Mouse (Mus musculus): ENCODE data around the gene Nme3. TPM values are rescaled to one million over a fixed set of nuclear protein-coding genes. Genes with fewer than 3 reads are reported as not detected.
"Not testable (repeated sequence)": the region's sequence is repeated elsewhere in the genome, so short reads cannot be mapped to it uniquely, and the experiment has no call there.

The Nme3 gene
- polyA plus RNA-seq, 1 experiment from 2014 or later = 37.9 TPM

DNA sequence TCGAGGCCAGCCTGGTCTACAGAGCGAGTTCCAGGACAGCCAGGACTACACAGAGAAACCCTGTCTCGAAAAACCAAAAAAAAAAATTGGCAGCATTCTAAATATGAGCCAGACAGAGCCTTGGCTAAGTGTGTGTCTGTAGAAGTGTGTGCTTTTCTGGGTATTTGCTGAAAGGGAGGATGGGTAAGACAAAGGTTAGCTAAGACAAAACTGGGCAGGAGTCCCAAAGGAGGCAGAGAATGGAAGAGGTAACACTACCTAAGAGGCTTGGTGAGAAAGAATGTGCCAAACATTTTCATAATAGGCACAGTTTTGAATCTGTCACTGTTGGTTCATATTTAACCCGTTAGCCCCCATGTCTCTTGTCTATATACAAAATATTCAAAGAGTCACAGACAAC lies 36.1 kb downstream of the Nme3 start:
- H3K27ac ChIP-seq (ENCODE audit: low read depth, low read length) = no peak overlapping the region
- no peak for ATAC-seq (replicated peaks; ENCODE audit: insufficient number of reproducible peaks, low FRiP score, low TSS enrichment)
- H3K4me3 ChIP-seq (ENCODE audit: low read depth, low read length) = no peak overlapping the region
- H3K4me2 ChIP-seq = no peak overlapping the region
- H3K27me3 ChIP-seq (ENCODE audit: control insufficient read depth, insufficient read depth, low read length) = no peaks in the 10 kb centered on the region
- 0 out of 2 replicates have a peak, but pooled peaks cover under 1% of the 10 kb centered on the region for H3K36me3 ChIP-seq (ENCODE audit: control insufficient read depth, insufficient read depth, low read length)
- H3K4me1 ChIP-seq (ENCODE audit: control insufficient read depth, insufficient read depth, low read length) = peaks cover 18% of the 10 kb centered on the region
- no peaks in the 10 kb centered on the region for H3K9me3 ChIP-seq (replicated peaks; ENCODE audit: control insufficient read depth, low read length)
- no peak overlapping the region for H3K9ac ChIP-seq (ENCODE audit: low read depth, low read length)
- WGBS (ENCODE audit: insufficient replicate concordance) = 91% methylated on average over 4 of the region's 4 CpGs

DNA sequence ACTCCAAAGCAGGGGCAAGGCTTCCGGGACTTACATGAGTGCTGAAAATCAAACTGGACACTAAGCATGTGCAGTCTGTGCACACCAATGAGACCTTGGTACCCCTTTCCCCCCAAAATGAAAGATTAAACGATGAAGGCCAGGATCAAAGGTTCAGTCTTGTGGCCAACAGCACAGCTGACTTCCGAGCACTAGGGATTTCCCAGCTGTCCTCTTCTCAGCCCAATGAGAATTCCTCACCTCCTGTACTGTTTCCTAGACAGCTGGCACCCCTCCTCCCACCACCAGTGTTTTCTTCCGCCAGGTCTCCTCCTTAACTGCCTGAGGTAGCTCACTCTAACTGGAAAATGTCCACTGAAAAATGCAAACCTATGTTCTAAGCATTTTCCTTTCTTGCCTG lies 36.9 kb downstream of the Nme3 start:
- H3K4me1 ChIP-seq (ENCODE audit: control insufficient read depth, insufficient read depth, low read length) = peaks cover 18% of the 10 kb centered on the region
- no peak overlapping the region for H3K4me3 ChIP-seq (ENCODE audit: low read depth, low read length)
- no peak overlapping the region for H3K9ac ChIP-seq (ENCODE audit: low read depth, low read length)
- H3K27me3 ChIP-seq (ENCODE audit: control insufficient read depth, insufficient read depth, low read length) = no peaks in the 10 kb centered on the region
- no peak overlapping the region for H3K4me2 ChIP-seq
- no peak for ATAC-seq (replicated peaks; ENCODE audit: insufficient number of reproducible peaks, low FRiP score, low TSS enrichment)
- 78% methylated on average over 4 of the region's 4 CpGs for WGBS (ENCODE audit: insufficient replicate concordance)
- no peaks in the 10 kb centered on the region for H3K9me3 ChIP-seq (replicated peaks; ENCODE audit: control insufficient read depth, low read length)
- H3K27ac ChIP-seq (ENCODE audit: low read depth, low read length) = no peak overlapping the region
- H3K36me3 ChIP-seq (ENCODE audit: control insufficient read depth, insufficient read depth, low read length) = no peaks in the 10 kb centered on the region

GRCm38 (mm10) chr17:24934926-24935325 lies 38.6 kb downstream of the Nme3 start:
- H3K4me3 ChIP-seq (ENCODE audit: low read depth, low read length) = peak overlapping the region; percentile 98
- H3K36me3 ChIP-seq (ENCODE audit: control insufficient read depth, insufficient read depth, low read length) = no peaks in the 10 kb centered on the region
- no peak for ATAC-seq (replicated peaks; ENCODE audit: insufficient number of reproducible peaks, low FRiP score, low TSS enrichment)
- H3K4me2 ChIP-seq = peak overlapping the region; percentile 85
- H3K27ac ChIP-seq (ENCODE audit: low read depth, low read length) = no peak overlapping the region
- peak overlapping the region; percentile 93; the same call in 1 of the 2 replicates for H3K9ac ChIP-seq (ENCODE audit: low read depth, low read length)
- H3K4me1 ChIP-seq (ENCODE audit: control insufficient read depth, insufficient read depth, low read length) = peaks cover 18% of the 10 kb centered on the region
- 32% methylated on average over 4 of the region's 4 CpGs for WGBS (ENCODE audit: insufficient replicate concordance)
- H3K9me3 ChIP-seq (replicated peaks; ENCODE audit: control insufficient read depth, low read length) = no peaks in the 10 kb centered on the region
- no peaks in the 10 kb centered on the region for H3K27me3 ChIP-seq (ENCODE audit: control insufficient read depth, insufficient read depth, low read length)

DNA sequence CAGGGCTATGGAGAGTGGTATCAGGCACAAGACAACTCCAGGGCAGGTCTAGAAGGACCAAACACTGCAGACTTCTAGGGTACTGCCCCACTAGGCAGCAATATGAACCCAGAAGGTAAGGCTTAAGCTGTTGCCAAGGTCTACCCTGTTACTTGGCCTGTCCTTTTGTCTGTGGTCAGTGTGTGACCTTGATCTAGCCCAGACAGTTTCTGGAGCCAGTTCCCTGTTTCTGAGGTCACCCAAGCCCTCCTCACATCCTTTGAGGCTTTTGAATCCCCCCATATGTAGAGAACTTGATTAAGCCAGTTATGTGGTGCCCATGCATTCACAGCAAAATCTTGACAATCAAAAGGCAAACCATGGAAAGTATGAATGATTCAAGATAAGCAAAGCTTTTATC lies 39.4 kb downstream of the Nme3 start:
- Histone ChIP-seq H3K9ac (ENCODE audit: low read depth, low read length) (peak overlapping the region; percentile 93), H3K9me3 (replicated peaks; ENCODE audit: control insufficient read depth, low read length) (no peaks in the 10 kb centered on the region), H3K27ac (ENCODE audit: low read depth, low read length) (no peak overlapping the region), H3K4me3 (ENCODE audit: low read depth, low read length) (peak overlapping the region; percentile 98), H3K4me1 (ENCODE audit: control insufficient read depth, insufficient read depth, low read length) (peaks cover 18% of the 10 kb centered on the region), H3K36me3 (ENCODE audit: control insufficient read depth, insufficient read depth, low read length) (no peaks in the 10 kb centered on the region), H3K4me2 (peak overlapping the region; percentile 85), H3K27me3 (ENCODE audit: control insufficient read depth, insufficient read depth, low read length) (no peaks in the 10 kb centered on the region)
- no peak for ATAC-seq (replicated peaks; ENCODE audit: insufficient number of reproducible peaks, low FRiP score, low TSS enrichment)

- under 1% methylated on average over 78 of the region's 78 CpGs for WGBS (ENCODE audit: insufficient replicate concordance)
- Histone ChIP-seq H3K9me3 (replicated peaks; ENCODE audit: control insufficient read depth, low read length) (no peaks in the 10 kb centered on the region), H3K4me1 (ENCODE audit: control insufficient read depth, insufficient read depth, low read length) (peaks cover 18% of the 10 kb centered on the region), H3K4me2 (peak within 1 kb of the TSS; percentile 85), H3K9ac (ENCODE audit: low read depth, low read length) (peak within 1 kb of the TSS; percentile 93), H3K36me3 (ENCODE audit: control insufficient read depth, insufficient read depth, low read length) (no peaks in the 10 kb centered on the region), H3K27ac (ENCODE audit: low read depth, low read length) (peak within 1 kb of the TSS; percentile 76), H3K27me3 (ENCODE audit: control insufficient read depth, insufficient read depth, low read length) (no peaks in the 10 kb centered on the region), H3K4me3 (ENCODE audit: low read depth, low read length) (peak within 1 kb of the TSS; percentile 98)
- ATAC-seq (replicated peaks; ENCODE audit: insufficient number of reproducible peaks, low FRiP score, low TSS enrichment) = peak; percentile 95
Measured at GRCm38 (mm10) chr17:24936259-24937237, 40.2 kb downstream of the Nme3 start, which contains the start of gene Mapk8ip3. TSS of gene Mapk8ip3 (minus strand) at chr17:24936977.

GRCm38 (mm10) chr17:24937266-24937665 lies 41.0 kb downstream of the Nme3 start:
- Histone ChIP-seq H3K4me3 (ENCODE audit: low read depth, low read length) (peak overlapping the region; percentile 98), H3K27me3 (ENCODE audit: control insufficient read depth, insufficient read depth, low read length) (no peaks in the 10 kb centered on the region), H3K9me3 (replicated peaks; ENCODE audit: control insufficient read depth, low read length) (no peaks in the 10 kb centered on the region), H3K4me2 (peak overlapping the region; percentile 85), H3K4me1 (ENCODE audit: control insufficient read depth, insufficient read depth, low read length) (peaks cover 18% of the 10 kb centered on the region), H3K9ac (ENCODE audit: low read depth, low read length) (peak overlapping the region; percentile 93), H3K27ac (ENCODE audit: low read depth, low read length) (peak overlapping the region; percentile 76), H3K36me3 (ENCODE audit: control insufficient read depth, insufficient read depth, low read length) (no peaks in the 10 kb centered on the region)
- WGBS (ENCODE audit: insufficient replicate concordance) = 48% methylated on average over 6 of the region's 6 CpGs
- ATAC-seq (replicated peaks; ENCODE audit: insufficient number of reproducible peaks, low FRiP score, low TSS enrichment) = no peak

DNA sequence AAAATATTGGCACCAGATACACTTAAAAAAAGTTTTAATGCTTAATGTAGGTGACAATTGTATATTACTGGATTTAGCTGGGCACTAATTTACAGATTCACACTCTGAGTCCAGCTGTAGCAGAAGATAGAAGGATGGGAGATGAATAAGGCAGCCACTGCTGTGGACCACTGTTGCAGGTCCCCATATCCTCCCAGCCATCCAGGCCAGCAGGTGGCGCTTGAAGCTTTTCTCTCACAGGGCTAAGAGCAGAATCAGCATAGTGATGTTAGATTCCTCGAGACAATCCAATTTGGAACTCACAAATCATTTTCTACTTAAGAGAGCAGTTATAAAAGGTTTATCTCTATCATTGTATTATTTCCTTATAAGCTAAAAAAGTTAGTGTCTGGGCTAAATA lies 46.2 kb downstream of the Nme3 start:
- 32% methylated on average over 2 of the region's 2 CpGs for WGBS (ENCODE audit: insufficient replicate concordance)

GRCm38 (mm10) chr17:24943036-24943435 lies 46.7 kb downstream of the Nme3 start:
- H3K9ac ChIP-seq (ENCODE audit: low read depth, low read length) = no peak overlapping the region
- H3K4me1 ChIP-seq (ENCODE audit: control insufficient read depth, insufficient read depth, low read length) = no peaks in the 10 kb centered on the region
- H3K36me3 ChIP-seq (ENCODE audit: control insufficient read depth, insufficient read depth, low read length) = peaks cover 7% of the 10 kb centered on the region

More for the DNA sequence above, 46.2 kb downstream of the Nme3 start:
- ATAC-seq (replicated peaks; ENCODE audit: insufficient number of reproducible peaks, low FRiP score, low TSS enrichment); H3K4me3 ChIP-seq (ENCODE audit: low read depth, low read length); H3K27ac ChIP-seq (ENCODE audit: low read depth, low read length); H3K9ac ChIP-seq (ENCODE audit: low read depth, low read length); H3K9me3 ChIP-seq (replicated peaks; ENCODE audit: control insufficient read depth, low read length); H3K36me3 ChIP-seq (ENCODE audit: control insufficient read depth, insufficient read depth, low read length); H3K27me3 ChIP-seq (ENCODE audit: control insufficient read depth, insufficient read depth, low read length); H3K4me1 ChIP-seq (ENCODE audit: control insufficient read depth, insufficient read depth, low read length); H3K4me2 ChIP-seq: not testable (repeated sequence)

More at GRCm38 (mm10) chr17:24943036-24943435, 46.7 kb downstream of the Nme3 start:
- H3K4me3 ChIP-seq (ENCODE audit: low read depth, low read length) = no peak overlapping the region
- no peak overlapping the region for H3K27ac ChIP-seq (ENCODE audit: low read depth, low read length)
- no peaks in the 10 kb centered on the region for H3K27me3 ChIP-seq (ENCODE audit: control insufficient read depth, insufficient read depth, low read length)
- 91% methylated on average over 7 of the region's 7 CpGs for WGBS (ENCODE audit: insufficient replicate concordance)
- no peak for ATAC-seq (replicated peaks; ENCODE audit: insufficient number of reproducible peaks, low FRiP score, low TSS enrichment)
- no peaks in the 10 kb centered on the region for H3K9me3 ChIP-seq (replicated peaks; ENCODE audit: control insufficient read depth, low read length)
- no peak overlapping the region for H3K4me2 ChIP-seq

Measured in heart, embryonic 11.5 days (tissue).